Mouse (Mus musculus): ENCODE data around the gene Olfr1368.

Olfr1368 gene

DNA sequence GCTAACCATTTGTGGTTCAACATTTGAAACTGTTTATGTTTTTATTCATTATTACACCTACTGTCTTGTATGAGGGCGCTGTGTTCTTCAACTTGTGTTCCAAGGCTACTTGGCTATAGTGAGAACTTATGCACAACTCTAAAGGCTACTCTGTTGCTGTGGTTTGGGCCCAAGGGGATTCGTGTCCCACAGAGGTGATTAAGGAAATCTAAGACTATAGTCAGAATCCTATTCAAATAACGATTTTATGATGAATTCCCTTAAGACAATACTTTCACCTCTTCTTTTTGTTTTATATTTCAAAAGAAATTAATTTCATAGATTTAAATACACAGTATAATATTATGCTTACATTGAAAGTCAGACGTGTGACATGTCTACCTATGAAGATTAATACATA lies at the start of gene Olfr1368:
Olfr1368 (minus strand) TSS at position 101 of the 400 bp plus-strand sequence.
- DNase-seq (ENCODE audit: inconsistent age in 2 of 2, low spot score in 1 of 2): no peak

DNA sequence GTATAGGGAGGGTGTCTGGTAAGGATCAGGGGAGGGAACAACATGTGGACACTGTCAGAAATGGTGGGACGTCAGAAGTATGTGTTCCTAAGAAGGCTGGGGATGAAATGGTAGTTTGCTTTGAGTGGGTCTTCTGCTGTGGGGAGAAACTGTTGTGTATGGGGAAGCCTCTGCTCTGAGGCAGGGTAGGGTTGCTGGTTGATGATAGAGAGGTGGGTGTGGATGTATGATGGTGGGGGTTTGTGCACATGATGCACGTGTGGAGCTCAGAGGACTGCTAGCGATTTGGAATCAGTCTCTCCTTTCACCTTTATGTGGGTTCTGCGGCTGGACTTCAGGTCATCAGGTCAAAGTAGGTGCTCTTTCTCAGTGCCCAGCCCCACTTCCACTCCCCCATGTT lies 39.9 kb upstream of the Olfr1368 start:
- no peak for DNase-seq (ENCODE audit: inconsistent age in 2 of 2, low spot score in 1 of 2)

DNA sequence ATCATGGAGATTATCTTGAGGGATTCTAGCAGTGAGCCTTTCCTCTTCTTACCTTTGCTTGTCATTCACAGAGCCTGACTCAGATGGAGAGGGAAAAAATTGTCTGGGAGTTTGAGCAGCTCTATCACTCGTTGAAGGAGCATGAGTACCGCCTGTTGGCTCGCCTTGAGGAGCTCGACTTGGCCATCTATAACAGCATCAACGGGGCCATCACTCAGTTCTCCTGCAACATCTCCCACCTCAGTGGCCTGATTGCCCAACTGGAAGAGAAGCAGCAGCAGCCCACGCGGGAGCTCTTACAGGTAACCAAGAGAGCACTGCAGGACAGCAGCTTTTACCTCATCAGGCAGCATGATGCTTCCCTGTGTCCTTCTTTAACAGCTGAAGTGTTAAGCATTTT lies 38.0 kb upstream of the Olfr1368 start:
- DNase-seq (ENCODE audit: inconsistent age in 2 of 2, low spot score in 1 of 2): no peak

DNA sequence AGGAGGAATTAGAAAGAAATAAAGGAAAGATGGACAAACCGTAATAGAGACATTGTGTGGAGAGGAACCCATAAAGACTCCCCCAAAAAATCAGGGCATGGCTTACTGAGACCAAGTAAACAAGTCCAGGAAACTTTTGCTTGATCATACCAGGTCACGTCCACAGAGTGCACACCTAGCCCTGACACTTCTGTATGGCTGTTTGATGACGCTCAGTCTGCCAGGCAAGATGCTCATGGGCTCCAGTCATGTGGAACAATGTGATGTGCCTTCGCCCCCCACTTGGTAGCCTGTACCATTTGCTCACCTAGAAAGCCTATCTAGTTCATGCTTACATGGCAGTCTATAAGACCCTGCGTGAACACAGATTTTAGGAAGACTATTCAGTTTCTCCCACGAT lies 37.4 kb upstream of the Olfr1368 start:
- no peak for DNase-seq (ENCODE audit: inconsistent age in 2 of 2, low spot score in 1 of 2)

DNA sequence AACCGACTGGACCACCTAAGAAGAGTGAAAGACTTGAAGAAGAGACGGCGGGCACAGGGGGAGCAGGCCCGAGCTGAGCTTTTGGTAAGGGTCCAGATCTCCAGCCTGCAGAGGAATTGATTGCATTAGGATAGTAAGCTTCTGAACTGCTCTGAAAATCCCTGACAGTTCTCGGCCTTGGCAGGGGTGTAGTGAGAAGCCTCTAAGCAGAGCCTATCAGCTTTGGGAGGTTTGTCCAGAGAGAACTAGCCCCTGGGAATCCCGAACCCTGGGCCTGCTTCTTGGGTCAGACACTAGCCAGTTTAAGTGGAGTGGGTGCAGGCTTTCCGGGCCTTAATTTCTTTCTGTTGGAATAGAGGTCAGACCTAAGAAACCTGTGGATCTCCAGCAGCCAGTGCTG lies 36.3 kb upstream of the Olfr1368 start:
- DNase-seq (ENCODE audit: inconsistent age in 2 of 2, low spot score in 1 of 2): no peak

DNA sequence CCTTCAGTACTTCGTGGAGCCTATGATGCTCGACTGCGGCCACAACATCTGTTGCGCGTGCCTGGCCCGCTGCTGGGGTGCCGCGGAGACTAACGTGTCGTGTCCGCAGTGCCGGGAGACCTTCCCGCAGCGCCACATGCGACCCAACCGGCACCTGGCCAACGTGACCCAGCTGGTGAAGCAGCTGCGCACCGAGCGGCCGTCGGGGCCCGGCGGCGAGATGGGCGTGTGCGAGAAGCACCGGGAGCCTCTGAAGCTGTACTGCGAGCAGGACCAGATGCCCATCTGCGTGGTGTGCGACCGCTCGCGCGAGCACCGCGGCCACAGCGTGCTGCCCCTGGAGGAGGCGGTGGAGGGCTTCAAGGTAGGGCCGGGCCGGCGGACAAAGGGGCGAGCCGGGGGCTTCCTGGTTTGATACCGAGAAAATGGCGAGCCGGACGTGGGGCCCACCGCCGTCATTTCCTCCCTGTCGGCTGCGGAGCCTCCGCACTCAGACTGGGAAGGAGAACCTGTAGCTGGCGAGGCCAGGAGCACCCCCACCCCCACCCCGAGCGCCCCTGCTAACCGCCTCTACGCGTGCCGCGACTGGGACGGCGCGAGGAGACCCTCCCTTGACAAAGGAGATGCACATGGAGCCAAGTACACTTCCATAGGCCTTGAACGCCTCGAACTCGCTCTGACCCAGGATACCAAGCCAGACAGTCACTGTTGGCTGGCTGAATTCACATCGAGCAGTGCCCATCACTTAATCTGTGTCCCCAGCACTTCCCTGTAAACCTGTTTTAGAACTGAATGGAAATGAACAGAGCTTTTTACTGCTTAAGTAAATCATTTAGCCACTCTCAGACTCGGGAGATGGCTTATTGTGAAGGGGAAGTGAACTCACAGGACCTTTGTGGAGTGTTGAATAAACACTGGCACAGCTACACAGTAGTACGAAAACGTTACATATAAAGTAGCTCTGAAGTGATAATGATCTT lies 35.2 kb upstream of the Olfr1368 start:
- peak; percentile 74 to 88 for DNase-seq (ENCODE audit: inconsistent age in 2 of 2, low spot score in 1 of 2)

DNA sequence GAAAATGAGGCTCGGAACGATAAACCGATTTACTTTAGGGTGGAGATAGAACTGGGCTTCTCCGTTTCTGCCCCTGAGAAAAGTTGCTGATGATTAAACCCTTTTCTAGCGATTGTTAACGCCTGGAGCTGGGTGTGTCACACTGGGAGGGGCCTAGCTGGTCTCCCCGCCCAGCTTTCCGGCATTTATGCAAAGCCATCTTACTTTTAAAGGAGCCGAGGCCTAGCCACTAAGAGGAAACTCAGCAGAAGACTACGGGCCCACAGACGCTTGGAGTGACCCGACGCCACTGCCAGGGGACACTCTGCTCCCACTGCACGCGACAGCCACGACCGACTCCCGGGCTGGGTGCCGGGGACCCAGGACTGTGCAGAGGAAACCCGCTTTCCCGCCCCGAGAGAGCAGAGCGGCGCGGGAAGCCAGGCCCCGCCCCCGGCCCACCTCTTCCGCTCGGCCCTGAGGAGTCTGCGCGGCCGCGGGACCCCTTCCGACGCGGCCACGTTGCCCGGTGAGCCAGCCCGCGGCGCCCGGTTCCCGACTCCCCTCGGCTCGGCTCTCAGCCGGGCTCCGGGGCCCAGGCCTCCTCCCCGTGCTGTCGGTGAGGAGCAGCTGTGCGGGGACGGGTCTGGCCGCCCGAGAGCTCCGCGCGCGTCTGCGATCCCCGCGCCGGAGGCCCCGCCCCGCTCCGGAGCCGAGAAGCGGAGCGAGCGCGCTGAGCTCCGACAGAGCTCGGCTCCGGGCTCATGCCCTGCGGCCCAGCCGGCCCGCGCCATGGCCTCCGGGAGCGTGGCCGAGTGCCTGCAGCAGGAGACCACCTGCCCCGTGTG lies 34.3 kb upstream of the Olfr1368 start:
- peak; percentile 92 to 99 for DNase-seq (ENCODE audit: inconsistent age in 2 of 2, low spot score in 1 of 2)

DNA sequence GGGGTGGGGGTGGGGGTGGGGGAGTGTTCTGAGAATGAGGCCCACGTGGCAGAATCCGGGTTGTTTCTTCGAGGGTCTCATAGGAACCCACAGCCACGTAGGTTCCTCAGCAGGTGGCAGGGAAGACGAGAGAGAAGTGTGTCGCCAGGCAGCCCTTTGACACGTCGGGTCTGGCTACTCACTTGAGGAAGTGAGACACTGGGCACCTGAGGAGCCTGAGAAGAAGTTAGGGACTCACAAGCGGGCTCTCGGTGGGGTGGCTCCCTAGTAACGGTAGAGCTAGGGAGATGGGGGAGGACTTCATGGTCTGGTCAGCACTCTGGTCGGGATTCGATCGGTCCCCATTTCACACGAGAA lies 33.7 kb upstream of the Olfr1368 start, which contains the start of gene Trim27:
Trim27 (plus strand) TSS at position 79 of the 357 bp plus-strand sequence.
- DNase-seq (ENCODE audit: inconsistent age in 2 of 2, low spot score in 1 of 2): no peak

DNA sequence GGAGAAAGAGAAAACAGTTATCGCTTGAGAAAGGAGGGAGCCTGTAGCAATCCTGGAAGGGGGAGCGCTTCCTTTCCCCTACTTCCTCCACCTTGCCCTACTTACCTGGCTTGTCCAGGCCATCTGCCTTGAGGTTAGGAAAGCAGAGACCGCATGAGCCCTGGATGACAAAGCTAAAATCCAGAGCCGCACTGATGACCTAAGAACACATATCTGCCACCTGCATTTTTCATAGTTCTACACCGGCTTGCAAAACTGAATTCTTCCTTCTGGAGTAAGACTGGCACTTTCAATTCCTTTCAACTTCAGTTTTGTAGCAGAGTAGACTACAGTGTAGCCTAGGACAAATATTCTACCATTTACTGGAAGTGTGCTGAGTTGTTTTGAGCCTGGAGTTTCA lies 32.7 kb upstream of the Olfr1368 start:
- DNase-seq (ENCODE audit: inconsistent age in 2 of 2, low spot score in 1 of 2): no peak

DNA sequence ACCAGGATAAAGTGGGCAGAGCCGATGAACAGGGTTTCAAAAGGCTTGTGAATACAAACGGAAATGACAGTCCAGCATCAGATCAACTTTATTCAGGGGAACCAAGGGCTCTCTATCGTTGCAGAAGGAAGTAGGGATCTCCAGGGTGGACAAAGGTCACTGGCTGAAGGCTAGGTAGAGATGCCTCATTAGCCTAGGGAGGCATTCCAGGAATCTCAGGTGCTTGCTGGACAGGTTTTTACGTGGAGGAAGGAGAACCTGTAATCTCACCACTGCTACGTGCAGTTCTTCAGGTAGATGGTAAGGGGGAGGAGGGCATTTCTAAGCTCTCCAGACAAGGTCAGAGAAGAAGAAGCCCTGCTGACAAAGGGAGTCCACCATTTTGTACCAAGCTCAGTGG lies 32.0 kb upstream of the Olfr1368 start:
- no peak for DNase-seq (ENCODE audit: inconsistent age in 2 of 2, low spot score in 1 of 2)

DNA sequence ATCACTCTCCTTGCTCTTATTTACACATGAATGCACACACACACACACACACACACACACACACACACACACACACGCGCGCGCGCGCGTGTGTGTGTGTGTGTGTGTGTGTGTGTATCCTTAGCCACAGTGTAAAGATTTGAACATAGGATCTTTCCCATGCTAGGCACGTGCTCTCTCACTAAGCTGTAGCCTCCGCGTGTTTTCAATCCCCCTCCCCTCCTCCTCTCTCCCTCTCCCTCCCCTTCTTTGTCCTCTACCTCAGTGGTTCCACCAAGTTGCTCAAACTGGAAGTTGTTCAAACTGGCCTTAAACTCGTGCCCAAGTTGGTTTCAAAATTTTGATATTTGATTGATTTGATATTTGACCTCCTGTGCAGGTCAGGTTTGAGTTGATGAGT lies 31.1 kb upstream of the Olfr1368 start:
- DNase-seq (ENCODE audit: inconsistent age in 2 of 2, low spot score in 1 of 2): no peak

DNA sequence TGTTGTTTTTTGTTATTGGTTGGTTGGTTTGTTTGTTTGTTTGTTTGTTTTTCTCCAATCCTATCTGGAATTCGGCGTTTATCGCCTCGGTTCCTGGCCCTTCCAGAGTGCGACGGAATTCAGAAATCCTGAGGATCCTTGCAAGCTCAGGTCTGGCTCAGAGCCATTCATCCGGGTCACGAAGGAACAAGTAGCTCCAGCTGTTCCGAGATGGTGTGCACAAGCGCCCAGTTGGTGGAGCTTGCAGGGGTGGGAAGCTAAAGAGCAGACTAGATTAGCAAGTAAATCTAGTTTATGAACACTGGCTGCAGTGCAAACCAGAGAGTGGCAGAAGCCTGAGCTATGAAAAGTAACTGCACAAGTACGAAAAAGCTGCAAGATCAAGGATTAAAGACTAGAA lies 27.4 kb upstream of the Olfr1368 start:
- DNase-seq (ENCODE audit: inconsistent age in 2 of 2, low spot score in 1 of 2): peak; percentile 89 to 95

DNA sequence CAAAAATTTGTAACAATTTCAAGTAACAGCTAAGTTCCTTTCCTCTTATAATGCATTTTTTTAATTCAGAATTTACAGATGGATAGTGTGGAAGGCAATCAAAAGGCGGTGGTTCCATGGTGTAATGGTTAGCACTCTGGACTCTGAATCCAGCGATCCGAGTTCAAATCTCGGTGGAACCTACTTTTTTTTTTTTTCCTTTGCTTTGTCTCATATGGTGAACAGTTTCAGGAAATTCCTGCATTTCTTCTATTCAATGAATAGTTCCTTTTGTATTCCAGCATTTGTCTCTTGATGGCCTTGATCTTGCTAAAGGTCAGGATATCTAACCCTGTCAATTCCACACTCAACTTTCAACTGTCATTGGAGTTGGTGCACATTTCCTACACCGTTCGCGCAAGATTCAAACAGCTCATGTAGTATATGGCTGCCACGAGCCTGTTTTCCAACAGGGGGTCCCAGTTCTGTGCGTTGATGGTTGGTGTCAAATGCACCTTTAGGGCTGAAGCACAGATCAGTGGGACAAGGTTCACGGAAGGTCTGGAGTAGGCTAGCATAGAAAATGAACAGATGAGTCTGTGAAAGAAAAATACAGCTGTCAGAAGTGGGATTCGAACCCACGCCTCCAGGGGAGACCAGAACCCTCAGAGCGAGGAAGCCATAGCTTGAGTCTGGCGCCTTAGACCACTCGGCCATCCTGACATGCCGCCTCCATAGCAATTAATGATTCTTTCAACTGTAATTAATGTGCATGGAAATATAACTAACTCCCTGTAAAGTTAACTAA lies 26.8 kb upstream of the Olfr1368 start:
- peak; percentile 71 to 94 for DNase-seq (ENCODE audit: inconsistent age in 2 of 2, low spot score in 1 of 2)

DNA sequence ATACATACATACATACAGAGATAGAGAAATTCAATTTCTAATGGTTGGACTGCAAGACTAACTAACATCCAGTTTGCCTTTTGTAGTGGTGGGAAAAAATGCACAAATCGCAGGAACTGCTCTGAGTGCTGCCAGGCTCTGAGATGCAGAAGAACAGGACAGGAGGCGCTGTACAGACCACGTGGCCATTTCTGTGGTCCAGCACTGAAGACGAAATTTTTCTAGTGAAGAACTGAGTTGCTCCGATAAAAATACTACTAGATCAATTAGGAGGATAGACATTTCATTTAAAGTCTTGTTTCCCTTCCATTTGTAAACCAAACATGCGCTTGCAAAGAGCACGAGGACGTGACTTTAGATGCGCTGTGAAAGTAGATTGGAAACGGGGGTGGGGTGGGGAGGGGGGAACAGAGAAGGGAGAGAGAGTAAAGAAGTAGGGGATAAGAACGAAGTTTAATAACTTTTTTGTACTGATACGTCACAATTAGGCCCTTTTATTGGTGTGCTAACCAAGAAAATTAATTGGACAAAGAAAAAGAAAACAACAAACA lies 26.0 kb upstream of the Olfr1368 start:
- peak; percentile 32 to 69 for DNase-seq (ENCODE audit: inconsistent age in 2 of 2, low spot score in 1 of 2)

DNA sequence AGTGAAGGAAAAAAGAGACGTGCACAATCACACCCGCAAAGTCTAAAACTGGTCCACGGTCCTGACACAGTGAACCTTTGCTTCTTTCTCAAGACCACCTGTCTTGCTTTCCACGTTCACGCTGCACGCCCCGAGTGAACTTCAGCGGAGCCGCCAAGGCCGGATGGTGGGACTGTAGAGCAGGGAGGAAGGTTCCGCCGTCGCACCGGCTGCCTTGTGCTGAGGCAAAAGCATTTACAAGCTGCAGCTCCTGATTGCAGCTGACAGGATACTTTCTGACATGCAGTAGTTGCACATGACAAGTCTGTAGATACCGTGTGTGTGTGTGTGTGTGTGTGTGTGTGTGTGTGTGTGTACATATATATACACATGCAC lies 25.5 kb upstream of the Olfr1368 start:
- DNase-seq (ENCODE audit: inconsistent age in 2 of 2, low spot score in 1 of 2): peak in 1 of 2 experiments; percentile 51

DNA sequence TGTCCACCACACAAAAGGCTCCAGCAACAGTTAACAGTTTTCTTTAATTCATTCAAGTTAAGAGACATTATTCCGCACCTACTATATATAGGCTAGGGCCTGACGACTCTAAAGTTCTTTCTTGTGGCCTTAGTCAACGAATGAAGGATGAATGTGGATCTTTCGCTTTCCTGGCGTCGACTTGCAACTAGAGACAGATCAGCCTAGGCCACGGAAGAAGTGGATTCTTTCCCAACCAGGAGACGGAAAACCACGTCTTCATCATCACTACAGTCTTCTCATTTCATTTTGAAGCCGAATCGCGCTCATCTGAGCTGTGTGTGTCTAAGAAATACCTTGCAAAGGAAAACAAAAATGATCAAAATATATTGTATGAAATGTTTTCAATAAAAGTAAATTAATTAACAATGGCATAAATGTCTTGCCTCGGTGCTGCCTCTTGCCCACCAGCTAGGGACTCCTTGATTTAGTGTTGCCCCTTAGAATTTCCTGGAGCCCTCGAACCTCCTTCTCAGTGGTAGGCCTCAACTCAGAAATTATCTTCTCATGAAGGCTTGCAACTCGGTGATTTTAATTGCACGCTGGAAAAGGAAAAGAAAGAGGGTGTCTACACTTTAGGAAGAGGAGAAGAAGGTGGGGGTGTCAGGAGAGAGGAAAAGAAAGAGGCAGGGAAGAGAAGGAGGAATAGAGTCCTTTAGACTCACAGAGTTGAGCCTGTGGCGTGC lies 24.9 kb upstream of the Olfr1368 start:
- DNase-seq (ENCODE audit: inconsistent age in 2 of 2, low spot score in 1 of 2): peak in 1 of 2 experiments; percentile 29

DNA sequence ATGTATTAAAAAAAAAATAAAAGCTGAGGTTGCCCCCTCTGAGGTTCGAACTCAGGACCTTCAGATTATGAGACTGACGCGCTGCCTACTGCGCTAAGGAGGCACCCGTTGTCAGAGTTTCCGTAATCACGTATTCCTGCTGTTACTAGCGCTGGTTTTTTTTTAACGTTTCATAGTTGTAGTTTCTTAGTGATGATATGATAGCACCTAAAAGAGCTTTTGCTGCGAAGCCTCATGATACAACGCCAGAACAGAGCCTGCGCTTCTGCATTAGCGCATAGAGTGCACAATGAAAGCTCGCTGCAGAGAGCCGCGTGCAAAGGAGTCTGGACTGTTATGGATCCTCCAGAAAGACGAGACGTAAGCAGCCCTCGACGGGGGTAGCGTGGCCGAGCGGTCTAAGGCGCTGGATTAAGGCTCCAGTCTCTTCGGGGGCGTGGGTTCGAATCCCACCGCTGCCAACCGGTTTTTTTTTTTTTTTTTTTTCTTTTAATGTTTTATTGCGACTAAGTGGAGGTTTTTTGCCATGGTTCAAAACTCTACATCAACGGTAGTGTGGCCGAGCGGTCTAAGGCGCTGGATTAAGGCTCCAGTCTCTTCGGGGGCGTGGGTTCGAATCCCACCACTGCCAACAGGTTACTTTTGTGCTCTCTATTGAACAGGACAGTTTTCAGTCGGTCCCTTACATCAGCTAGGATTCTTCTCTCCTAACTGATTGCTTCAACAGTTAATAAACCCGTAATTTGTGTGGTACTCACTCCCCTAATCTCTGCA lies 24.2 kb upstream of the Olfr1368 start:
- peak; percentile 81 to 94 for DNase-seq (ENCODE audit: inconsistent age in 2 of 2, low spot score in 1 of 2)

DNA sequence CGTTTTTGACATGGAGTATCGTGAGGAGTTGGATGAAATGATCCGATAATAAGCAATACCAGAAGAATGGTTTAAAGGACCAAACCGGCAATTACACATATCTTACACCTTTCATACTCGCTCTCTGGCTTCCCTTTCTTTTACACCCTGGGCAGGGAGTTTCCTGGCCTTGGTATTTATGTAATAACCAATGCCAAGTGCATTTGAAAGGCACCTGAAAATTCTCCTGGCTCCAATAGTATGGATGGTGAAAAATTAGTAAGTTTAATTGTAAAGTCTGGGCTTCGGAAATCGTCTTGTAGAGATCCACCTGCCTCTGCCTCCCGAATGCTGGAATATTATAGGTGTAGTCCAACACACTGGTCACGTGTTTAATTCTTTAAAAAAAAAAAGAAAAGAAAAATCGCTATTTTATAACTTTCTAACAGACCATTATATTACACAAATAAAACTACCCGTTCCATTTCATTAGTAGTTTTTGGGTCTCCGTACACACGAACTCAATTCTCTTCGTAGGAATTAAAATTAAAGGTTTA lies 23.5 kb upstream of the Olfr1368 start:
- DNase-seq (ENCODE audit: inconsistent age in 2 of 2, low spot score in 1 of 2): peak in 1 of 2 experiments; percentile 72

DNA sequence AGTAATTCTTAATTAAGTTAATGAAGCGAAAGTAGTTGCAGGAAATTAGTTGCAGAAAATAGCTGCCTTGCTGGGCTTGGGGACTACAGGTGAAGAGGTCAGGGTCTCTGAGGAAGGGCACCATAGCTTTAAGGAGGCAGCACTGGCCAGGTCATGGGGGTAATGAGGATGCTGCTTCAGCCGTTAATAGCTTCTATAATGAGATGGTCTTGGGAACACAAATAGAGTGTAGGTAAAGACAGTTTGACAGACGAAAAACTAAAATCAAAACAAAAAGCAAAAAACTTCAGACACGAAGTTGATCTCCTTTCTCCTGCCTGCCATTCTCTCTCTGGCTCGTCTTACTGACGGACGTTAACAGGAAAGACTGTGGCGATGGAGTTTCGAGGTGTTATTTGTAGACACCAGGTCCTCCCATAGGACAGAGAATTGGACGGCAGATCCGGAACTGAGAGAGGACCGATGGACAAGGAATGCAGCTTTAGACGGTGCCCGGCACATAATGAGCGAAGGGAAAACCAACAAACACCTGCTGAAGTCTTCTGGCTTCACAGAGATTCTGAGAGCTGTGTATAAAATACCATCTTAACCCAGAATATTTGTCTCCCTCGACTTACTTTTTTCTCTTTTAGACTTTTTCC lies 22.8 kb upstream of the Olfr1368 start:
- peak; percentile 40 to 84 for DNase-seq (ENCODE audit: inconsistent age in 2 of 2, low spot score in 1 of 2)
